In the genomic region with DNA sequence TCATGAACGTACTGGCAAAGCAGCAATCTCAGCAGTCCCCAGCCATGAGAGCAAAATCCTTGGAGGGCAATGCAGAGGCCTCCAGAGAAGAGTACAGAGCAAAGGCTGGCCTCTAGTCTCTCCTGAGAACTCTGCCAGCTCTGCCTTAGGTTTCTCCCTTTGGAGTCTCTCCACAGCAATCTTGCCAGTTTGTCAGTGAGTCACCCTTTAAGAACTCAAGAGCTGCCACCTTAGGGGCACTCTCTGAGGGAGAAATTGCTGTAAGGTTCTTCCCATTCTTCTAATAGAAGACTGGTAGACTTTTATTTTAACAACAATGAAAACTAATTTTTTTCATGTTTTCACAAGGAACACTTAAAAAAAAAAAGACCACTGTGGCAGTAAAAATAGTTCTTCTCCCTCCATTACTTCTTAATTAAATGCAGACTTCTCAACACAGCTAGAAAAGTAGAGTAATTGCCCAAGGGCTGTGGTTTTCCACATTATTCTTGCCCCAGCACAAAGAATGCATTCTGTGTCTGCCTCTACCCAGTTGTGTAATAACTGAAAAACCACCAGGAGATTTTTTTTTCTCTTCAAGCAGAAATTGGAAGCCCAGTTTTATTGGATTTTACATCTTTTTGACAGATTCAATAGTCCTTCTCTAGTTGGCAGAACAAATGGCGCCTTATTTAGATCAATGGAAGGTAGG, we compare ENCODE assay signal across 10 mouse cellular contexts. TPM values are rescaled to one million over a fixed set of nuclear protein-coding genes. Genes with fewer than 3 reads are reported as not detected.
A peak's percentile ranks its signal among the peaks of the same experiment; 100 is the strongest.
DNase-seq lines count a peak whose midpoint lies in the region; ATAC-seq and TF ChIP-seq lines count a peak whose summit lies in the region.
"Had no signal": no experiment of that assay in that cellular context is flagged by ENCODE, and none has a peak within 500 bp of the region (broad histone marks: within the 10 kb centered on the region; RNA-seq: fewer than 3 reads in every experiment).

No protein-coding gene starts in this region.

- no peak for TF ChIP-seq CTCF in Patski (IDR thresholded peaks at IDR 0.05)

- no peak for ATAC-seq in kidney, embryonic 15.5 days (replicated peaks; ENCODE audit: low FRiP score)
- ATAC-seq in Patski: peak; percentile 98
- ATAC-seq in embryonic facial prominence, embryonic 13.5 days (ENCODE audit: insufficient number of reproducible peaks, insufficient read depth, low FRiP score, low TSS enrichment, low read depth): 0 out of 2 replicates have a peak, but pooled peaks have one; percentile 71
- ATAC-seq in megakaryocyte, adult 5-6 weeks (ENCODE audit: poor library complexity, severe bottlenecking): peak; percentile 77
- ATAC-seq: hindbrain, embryonic 16.5 days had no signal

- 71% methylated on average over 2 of the region's 2 CpGs for WGBS in kidney, embryonic 15.5 days
- 15% methylated on average over 2 of the region's 2 CpGs for WGBS in embryonic facial prominence, embryonic 13.5 days

- H3K9ac ChIP-seq in kidney, embryonic 15.5 days: no peak overlapping the region
- H3K9ac ChIP-seq in embryonic facial prominence, embryonic 13.5 days: no peak overlapping the region

- no peaks in the 10 kb centered on the region for H3K9me3 ChIP-seq in kidney, embryonic 15.5 days (replicated peaks)
- no peaks in the 10 kb centered on the region for H3K9me3 ChIP-seq in embryonic facial prominence, embryonic 13.5 days
- H3K9me3 ChIP-seq: midbrain, embryonic 10.5 days had no signal

- CTCF ChIA-PET in Patski (lab: Charles Lee): interaction anchor here (0.7 to 2.5 kb wide), 7 partner anchors 9 to 65 kb away, joined by 3 to 11 read pairs (median 6); a partner anchor contains a TSS

- no peaks in the 10 kb centered on the region for H3K27me3 ChIP-seq in kidney, embryonic 15.5 days
- no peaks in the 10 kb centered on the region for H3K27me3 ChIP-seq in Patski
- no peaks in the 10 kb centered on the region; the same call in 1 of the 2 replicates for H3K27me3 ChIP-seq in embryonic facial prominence, embryonic 13.5 days

- no peaks in the 10 kb centered on the region for H3K36me3 ChIP-seq in kidney, embryonic 15.5 days
- no peaks in the 10 kb centered on the region for H3K36me3 ChIP-seq in embryonic facial prominence, embryonic 13.5 days
- H3K36me3 ChIP-seq: midbrain, embryonic 10.5 days had no signal

- H3K27ac ChIP-seq in kidney, embryonic 15.5 days: peak overlapping the region; percentile 70
- H3K27ac ChIP-seq in embryonic facial prominence, embryonic 13.5 days: peak overlapping the region; percentile 94
- H3K27ac ChIP-seq: midbrain, embryonic 10.5 days had no signal

- H3K4me2 ChIP-seq in kidney, embryonic 15.5 days: no peak overlapping the region
- peak overlapping the region; percentile 42 for H3K4me2 ChIP-seq in embryonic facial prominence, embryonic 13.5 days

- in situ Hi-C loops in Patski (cut with MboI; ENCODE audit: low pct_unique_long_range_greater_than_20kb): loop anchor here (25.0 kb wide), 2 partner anchors 670 to 1020 kb away; no protein-coding TSS in a partner anchor

- no peak overlapping the region for H3K4me3 ChIP-seq in kidney, embryonic 15.5 days (replicated peaks)
- H3K4me3 ChIP-seq in embryonic facial prominence, embryonic 13.5 days: no peak overlapping the region
- H3K4me3 ChIP-seq: midbrain, embryonic 10.5 days had no signal

- DNase-seq in kidney, postnatal 10 days: no peak
- DNase-seq in Patski (ENCODE audit: low read depth, low spot score): peak; percentile 90
- DNase-seq in thymus, postnatal 0 days (ENCODE audit: low spot score): no peak
- DNase-seq in urinary bladder, postnatal 14 days (ENCODE audit: low spot score): no peak
- DNase-seq: cerebellum, adult 18-20 months had no signal

- H3K4me1 ChIP-seq in kidney, embryonic 15.5 days: peaks cover 7% of the 10 kb centered on the region
- peaks cover 46% of the 10 kb centered on the region for H3K4me1 ChIP-seq in embryonic facial prominence, embryonic 13.5 days

- POLR2A ChIA-PET in Patski (lab: Charles Lee): interaction anchor here (0.9 to 1.6 kb wide), 3 partner anchors 25 to 64 kb away, joined by 3 to 11 read pairs (median 3); no protein-coding TSS in a partner anchor

RNA-seq across cellular contexts. Expression of a gene that starts 27.2 kb away (rescaled TPM):
- polyA plus RNA-seq in kidney, embryonic 15.5 days (2015; fragmentation: Nextera tagmentation; extraction: Ambion mirVana): 64.9 and 527 TPM in 2 replicates
- 39,380 TPM for polyA plus RNA-seq in Patski (2021)
- 6.1 and 9.8 TPM in 2 replicates for polyA plus RNA-seq in embryonic facial prominence, embryonic 13.5 days (2015; fragmentation: Nextera tagmentation; extraction: Ambion mirVana)
- total RNA-seq in megakaryocyte, adult 5-6 weeks (2015): 16.5 and 20.4 TPM in 2 replicates
- 9.6 and 11.2 TPM in 2 replicates for total RNA-seq in megakaryocyte, adult 5-6 weeks (2017)
- 6.0 and 7.0 TPM in 2 replicates for polyA plus RNA-seq in thymus, postnatal 0 days (2015; fragmentation: Nextera tagmentation; extraction: Ambion mirVana)

RNA-seq across cellular contexts. Expression of a gene that starts 51.6 kb away (rescaled TPM):
- polyA plus RNA-seq in kidney, embryonic 15.5 days (2015; fragmentation: Nextera tagmentation; extraction: Ambion mirVana): 16.5 and 18.5 TPM in 2 replicates
- polyA plus RNA-seq in Patski (2021): 123 TPM
- polyA plus RNA-seq in embryonic facial prominence, embryonic 13.5 days (2015; fragmentation: Nextera tagmentation; extraction: Ambion mirVana): 20.2 and 22.4 TPM in 2 replicates
- 1.8 and 3.0 TPM in 2 replicates for total RNA-seq in megakaryocyte, adult 5-6 weeks (2015)
- total RNA-seq in megakaryocyte, adult 5-6 weeks (2017): 3.3 and 3.4 TPM in 2 replicates
- 1.6 and 2.0 TPM in 2 replicates for polyA plus RNA-seq in thymus, postnatal 0 days (2015; fragmentation: Nextera tagmentation; extraction: Ambion mirVana)

Comparison
In these comparisons a context has a peak if more than half of its experiments do, and no peak if none do; other contexts are left out.
1. RNA of a gene that starts 27.2 kb away (polyA plus RNA-seq): 39,380 TPM in Patski (single experiment); 64.9 to 527 TPM in kidney, embryonic 15.5 days, 6.1 to 9.8 TPM in embryonic facial prominence, embryonic 13.5 days and 6.0 to 7.0 TPM in thymus, postnatal 0 days; every median in the first group is over 10 times any median in the second.